Mouse (Mus musculus) left cerebral cortex, adult 9 months (tissue): ENCODE measurements around the gene Sult1a1.
"Not testable (repeated sequence)": the region's sequence is repeated elsewhere in the genome, so short reads cannot be mapped to it uniquely, and the experiment has no call there.

Experiments used
- DNase-seq, 2 experiments: peaks; one replicate each; pipeline ENCODE4 v3.0.0; 2022; ENCODE audit warnings: low spot score in 2 of 2

The Sult1a1 gene

DNA sequence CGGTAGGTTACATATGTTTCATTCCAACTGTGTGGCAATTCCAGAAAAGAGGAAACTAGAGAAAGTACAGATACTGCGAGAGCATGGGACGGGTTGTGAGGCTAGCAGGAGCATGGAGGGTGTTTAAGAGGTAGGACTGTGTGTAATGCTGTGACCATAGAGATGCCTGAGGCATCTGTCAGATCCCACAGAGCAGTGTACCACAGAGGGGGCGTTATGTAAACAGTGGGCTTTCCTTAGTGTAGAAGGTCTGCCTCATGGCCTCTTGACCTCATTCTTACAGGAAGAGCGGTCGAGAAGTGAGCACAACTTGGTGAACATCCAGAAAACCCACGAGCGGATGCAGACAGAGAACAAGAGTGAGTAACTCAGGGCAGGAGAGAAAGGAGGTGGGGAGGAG, 12.6 kb downstream of the Sult1a1 start:
- no peak for DNase-seq

DNA sequence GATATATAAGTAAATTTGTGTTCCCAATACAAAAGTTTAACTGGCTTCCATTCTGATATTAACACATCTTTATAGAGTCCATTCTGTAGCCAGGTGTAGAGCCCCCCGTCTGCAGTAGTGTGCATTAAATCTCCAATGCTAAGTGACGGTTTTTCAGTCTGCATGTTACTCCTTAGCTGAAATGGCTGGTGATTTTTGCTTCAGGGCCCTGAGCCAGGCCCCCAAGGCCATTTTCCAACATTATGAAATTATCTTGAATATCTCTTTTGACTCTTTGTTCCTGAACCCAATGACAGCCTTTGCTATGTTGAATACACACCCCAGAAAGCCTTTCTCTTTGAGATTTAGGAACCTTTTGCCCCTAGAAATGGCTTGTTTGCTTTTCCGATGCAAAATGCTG, 16.5 kb downstream of the Sult1a1 start:
- DNase-seq = no peak

DNA sequence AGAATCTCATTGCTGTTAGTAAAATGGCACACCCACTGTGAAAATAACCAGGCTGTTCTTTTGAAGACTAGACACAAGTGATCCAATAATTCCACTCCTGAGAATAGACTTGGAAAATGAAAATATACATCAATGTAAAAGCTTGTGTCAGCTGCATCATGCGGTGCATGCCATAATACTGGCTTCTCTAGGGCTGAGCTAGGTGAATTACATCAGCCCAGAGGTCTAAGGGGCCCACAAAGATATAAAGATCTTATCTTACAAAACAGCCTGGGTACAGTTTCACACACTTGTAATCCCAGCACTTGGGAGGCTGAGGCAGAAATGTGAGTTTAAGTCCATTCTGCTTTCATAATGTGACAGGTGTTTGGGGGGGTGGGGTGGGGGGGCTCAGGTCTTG, 18.7 kb downstream of the Sult1a1 start:
- DNase-seq = no peak

DNA sequence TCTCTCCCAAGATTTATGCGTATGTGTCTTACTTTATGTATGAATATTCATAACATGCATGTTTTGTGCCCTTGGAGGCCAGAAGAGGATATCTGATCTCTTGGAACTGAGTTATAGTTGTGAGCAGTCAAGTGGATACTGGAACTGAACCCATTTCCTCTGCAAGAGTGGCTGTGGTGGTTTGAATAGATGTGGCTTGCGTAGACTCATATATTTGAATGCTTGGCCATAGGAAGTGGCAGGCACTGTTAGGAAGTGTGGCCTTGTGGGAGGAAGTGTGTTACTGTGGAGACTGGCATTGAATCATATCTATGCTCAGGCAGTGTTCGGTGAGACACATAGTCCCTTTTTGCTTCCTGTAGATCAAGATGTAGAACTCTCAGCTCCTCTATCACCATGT, 20.5 kb downstream of the Sult1a1 start:
- no peak for DNase-seq

DNA sequence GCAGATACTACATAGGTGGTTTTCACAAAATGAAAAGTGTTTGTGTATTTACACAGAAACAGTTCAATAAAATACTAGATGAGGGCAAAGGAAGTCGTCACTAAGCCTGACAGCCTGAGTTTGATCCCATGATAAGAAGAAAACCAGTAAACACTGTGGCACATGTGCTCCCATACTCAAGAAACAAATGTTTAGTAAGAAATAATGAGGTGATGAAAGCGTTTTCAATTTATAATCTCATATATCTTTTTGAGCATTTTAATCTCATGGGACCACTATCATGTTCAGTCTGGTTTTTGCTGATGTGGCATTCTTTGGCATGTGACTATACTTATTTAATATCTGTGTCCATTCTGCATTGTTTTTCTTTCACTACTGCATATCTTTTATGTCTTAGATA, 22.2 kb downstream of the Sult1a1 start:
- DNase-seq = no peak

DNA sequence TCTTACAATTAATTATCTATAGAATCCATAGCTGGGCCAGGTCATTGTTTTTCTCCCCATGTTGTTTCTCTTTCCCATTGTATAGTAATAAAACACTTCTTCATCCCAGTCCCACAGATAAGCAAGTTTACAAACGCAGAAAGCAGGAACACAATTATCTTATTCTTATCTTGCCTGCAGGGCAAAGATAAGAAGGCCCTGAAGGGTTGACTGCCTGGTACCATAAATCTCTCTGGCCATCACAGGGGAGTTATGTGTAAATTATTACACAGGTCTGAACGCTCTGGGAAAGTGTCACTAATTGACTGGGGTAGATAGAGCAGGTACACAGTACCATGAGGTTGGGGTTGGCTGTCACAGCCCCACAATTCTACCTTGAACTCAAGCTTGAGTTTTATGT, 25.4 kb downstream of the Sult1a1 start:
- no peak for DNase-seq

DNA sequence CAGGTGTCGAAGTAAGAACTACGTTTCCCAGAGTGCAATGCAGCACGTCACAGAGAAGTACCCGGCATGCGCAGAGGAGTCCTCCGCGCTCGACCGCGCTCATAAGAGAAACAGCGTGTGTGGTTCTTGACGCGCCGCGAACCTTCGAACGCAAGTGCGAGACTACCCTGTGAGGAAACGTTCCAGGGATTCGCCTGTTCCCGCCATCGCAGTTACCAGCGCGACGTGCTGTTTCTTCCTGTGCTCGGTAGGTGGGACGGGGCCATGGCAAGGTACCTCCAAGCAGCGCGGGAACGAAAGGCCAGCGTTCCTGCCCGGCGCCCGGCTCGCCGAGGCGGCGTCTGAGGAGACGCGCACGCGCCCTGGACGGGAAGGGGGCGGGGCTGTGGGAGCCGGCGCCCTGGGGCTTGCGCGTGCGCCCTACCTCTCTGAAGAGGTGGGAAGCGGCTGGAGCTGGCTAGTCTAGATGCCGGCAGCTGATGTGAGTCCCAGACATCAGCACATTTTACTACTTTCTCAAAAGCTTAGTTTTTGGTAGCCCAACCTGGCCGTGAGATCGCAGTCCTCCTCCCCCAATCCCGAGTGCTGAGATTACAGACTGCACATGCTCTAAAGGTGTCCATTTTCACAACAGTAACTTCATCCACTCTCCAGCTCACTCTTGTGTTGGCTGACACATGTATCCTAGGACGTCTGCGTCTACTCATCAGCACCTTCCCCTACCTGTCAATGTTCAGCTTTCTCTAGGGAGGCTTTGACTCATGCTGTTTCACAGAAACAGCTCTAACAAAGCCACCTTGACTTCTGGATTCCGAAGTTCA, 26.8 kb downstream of the Sult1a1 start, which contains the start of gene Sgf29:
Sgf29 (plus strand) TSS at position 79 of the 821 bp plus-strand sequence.
- peak; percentile 81 to 92 for DNase-seq

DNA sequence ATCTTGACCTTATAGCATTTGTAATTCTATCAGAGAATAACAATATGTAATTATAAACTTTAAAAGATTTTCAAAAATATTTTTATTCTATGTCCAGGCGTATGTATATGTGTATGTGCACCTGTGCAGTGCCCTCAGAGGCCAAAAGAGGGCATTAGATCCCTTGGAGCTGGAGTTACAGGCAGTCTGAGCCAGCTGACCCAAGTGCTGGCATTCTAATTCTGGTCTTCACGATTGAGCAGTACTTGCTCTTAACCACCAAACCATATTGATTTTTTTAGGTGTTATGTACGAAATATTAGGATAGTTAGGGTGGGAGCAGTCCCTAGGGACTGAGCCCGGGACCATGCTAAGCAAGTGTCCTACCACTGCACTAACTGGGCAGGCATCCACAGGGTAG, 27.7 kb downstream of the Sult1a1 start:
- DNase-seq = no peak

DNA sequence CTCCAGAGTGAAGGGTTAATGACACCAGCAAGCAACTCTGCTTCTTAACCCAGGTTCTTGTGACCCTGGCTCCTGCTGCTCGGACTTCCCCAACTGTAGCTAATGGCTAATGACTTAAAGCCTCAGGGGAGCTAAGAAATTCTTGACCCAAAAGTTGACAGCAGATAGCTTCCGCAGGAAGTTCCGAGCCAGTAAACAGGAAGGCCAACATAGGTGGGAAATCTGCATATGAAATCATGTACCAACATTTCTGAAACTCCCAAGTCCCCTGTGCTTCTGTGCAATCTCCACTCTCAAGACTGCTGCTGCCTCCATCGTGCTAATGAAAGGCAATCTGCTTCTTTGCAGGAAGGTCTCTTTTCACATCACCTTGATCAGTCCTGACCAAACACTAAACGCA, 30.5 kb downstream of the Sult1a1 start:
- DNase-seq = no peak

DNA sequence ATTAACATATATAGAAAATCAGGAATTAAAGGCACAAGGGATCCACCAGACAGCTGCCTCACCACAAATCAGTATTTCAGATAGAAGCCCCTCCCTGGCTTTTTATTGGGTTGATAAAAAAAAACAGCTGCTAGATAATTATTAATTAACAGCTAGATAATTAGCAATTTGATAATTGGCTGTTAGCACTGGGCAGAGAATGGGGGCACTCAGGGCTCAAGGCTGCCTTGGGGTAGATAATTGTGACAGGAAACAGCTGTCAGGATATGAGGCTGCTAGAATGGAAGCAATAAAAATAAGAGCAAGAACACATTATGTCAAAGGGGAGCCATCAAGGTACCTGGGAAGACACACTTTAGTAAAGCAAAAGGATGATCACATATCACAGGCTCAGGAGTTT, 31.3 kb downstream of the Sult1a1 start:
- DNase-seq = no peak

DNA sequence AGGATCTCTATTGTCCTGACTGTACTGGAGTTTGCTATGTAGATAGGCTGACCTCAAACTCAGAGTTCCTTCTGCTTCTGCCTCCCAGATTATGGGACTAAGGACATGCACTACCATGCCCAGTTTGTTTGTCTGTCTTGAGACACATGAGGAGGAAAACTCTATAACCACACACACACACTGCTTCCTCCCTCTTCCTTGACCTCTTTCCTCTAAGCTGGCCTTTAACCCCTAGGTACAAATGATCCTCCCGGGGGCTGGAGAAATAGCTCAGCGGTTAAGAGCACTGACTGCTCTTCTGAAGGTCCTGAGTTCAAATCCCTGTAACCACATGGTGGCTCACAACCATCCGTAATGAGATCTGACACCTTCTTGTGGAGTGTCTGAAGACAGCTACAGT, 31.9 kb downstream of the Sult1a1 start:
- DNase-seq = no peak

DNA sequence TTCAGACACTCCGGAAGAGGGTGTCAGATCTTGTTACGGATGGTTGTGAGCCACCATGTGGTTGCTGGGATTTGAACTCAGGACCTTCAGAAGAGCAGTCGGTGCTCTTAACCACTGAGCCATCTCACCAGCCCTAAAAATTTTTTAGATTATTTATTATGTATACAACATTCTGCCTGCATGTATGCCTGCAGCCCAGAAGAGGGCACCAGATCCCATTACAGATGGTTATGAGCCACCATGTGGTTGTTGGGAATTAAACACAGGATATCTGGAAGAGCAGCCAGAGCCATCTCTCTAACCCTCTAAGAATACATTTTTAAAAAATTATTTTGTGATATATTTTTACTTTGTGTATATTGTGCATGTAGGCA, 33.0 kb downstream of the Sult1a1 start:
- DNase-seq = not testable (repeated sequence)

DNA sequence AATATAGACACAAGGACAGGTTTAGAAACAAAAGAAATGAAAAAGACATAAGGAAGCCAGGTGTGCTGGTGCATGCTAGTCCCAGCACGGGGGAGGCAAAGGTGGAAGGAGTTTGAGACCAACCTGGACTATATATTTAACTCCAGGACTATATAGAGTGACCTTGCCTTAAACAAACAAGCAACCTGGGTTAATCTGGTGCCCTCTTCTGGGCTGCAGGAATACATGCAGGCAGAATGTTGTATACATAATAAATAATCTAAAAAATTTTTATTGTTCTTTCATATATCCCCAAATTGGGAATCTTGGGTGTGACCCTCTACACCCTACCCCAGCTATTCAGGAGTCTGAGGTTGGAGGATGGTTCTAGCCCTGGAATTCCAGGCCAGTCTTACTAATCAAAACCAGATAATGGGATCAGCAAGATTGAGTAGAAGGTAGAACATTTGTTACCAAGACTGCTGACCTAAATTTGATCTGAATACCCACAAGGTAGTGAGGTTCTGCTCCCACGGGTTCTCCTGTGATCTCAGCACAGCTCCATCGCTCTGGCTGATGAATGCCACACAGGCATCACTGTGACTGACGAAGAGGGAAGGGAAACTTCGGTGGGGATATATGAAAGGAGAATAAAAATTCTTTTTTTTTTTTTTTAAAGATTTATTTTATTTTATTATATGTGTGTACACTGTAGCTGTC, 33.5 kb downstream of the Sult1a1 start:
- no peak for DNase-seq

DNA sequence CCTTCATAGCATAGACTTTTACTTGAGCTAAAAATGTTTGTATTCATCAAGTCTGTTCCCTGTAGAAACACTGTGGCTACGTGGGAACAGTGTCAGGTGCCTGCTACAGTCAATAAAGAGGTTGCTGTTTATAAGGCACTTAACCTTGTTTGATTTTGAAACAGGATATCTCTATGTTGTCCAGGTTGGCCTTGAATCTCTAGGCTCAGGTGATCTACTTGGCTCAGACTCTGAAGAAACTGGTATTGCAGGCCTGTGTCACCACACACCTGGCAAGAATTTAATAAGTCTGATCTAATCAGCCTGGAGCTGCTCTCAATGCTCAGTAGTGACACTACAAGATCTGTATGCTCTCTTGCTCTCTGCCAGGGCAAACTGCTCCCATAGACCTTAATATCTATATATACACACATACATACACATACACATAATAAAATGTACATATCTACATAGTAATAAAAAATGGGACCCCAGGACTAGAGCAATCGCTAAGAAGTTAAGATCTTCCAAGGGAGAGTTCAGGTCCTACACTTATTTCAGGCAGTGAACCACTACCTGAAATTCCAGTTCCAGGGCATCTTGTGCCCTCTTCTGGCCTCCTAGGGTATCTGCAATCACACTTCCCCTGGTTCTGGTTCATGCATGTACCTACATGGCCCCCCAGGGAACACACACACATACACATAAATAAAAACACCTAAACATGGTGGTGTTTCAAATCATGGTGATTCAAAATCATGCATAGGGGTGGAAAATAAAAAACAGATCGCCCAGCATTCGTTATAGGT, 39.3 kb downstream of the Sult1a1 start:
- peak in 1 of 2 experiments; percentile 15 for DNase-seq

DNA sequence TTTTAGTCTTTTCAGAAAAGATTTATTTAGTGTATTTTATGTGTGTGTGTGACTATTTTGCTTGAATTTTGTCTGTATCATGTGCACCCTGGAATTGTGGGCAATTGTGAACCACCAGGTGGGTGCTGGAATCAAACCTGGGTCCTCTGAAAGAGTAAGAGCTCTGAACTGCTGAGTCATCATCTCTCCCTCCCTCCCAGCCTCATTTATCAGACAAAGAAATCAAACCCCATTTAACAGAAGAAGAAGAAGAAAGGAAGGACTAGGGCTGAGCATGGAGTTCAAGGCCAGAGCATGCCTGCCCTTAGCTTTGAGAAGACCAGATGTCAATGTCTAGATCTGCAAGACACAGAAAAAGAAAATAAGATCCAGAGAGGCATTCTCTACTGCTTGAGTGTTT, 40.9 kb downstream of the Sult1a1 start:
- DNase-seq = no peak

DNA sequence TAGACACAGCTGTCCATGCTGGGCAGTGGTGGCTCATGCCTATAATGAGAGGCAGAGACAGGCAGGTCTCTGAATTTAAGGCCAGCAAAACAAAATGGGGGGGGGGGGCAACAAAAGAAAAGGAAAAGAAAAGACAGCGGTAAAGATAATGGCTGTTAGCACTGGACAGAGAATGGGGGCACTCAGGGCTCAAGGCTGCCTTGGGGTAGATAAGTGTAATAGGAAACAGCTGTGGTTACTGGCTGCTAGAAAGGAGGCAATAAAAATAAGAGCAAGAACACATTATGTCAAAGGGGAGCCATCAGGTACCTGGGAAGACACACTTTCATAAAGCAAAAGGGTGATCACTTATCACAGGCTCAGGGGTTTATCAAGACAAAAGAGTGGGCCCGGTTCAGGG, 43.8 kb downstream of the Sult1a1 start:
- no peak for DNase-seq

DNA sequence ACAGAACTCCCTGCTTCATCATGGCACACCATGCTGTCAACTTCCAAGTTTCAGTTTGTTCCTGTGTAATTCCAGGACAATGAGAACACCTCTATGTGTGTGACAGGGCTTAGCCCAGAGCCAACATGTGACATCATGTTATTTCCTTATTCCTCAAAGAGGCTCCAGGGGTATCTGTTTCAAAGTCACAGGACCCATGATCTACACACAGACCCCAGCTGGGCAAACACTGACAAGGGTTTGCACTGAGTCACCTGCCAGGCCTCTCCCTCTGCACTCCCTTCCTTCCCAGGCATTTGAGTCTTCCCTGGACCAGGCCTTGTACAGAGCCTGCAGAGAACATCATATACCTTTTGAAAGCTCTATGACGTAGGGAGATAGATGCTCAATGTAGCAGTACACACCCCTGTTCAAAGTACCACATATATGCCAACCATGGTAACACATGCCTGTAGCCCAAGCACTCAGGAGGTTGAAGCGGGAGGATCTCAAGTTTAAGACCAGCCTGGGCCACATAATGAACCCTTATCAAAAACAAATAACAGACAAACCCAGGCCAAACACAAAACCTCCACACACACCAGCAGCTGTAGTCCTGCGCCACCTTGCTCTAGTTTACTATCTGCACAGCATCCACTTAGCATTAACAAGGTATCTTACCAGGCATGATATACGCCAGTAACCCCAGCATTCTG, 45.3 kb downstream of the Sult1a1 start, which contains the start of gene Nupr1:
Nupr1 (minus strand) TSS at position 38 of the 695 bp plus-strand sequence.
- no peak for DNase-seq

DNA sequence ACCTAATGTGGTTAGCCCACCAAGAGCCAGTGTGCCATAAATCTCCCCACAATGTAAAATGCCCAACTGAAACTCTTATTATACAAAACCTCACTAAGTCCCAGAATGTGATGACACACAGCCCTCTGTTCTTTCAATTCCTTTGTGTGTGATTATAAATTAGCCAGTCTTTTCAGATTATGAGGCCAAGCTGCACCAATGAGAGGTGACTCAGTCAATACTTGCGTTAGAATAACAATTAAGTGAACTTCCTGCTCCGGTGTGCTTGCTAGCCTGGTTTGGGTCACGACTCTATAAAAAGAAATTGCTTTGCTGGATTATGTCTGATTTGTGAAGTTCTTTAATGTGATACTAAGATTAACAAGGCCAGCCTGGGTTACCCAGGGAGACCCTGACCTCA, 46.3 kb downstream of the Sult1a1 start:
- no peak for DNase-seq

DNA sequence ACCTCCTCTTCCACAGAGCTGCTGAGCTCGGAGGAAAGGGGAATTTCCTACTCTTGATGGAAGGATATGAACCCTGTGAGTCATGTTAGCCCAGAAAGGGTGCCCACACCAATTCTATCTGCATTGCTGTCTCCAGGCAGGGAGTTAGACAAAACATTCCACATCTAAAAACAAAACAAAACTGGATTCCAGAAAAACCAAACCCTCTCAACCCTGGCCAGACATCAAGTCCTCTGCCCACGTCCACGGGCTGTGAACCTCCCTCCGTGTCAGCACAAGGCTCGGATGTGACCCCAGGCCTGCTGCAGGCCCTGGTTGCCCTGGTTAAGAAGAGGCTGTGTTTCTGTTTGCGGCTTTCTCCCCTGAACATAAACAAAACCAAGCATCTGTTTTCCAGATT, 48.1 kb downstream of the Sult1a1 start:
- no peak for DNase-seq

DNA sequence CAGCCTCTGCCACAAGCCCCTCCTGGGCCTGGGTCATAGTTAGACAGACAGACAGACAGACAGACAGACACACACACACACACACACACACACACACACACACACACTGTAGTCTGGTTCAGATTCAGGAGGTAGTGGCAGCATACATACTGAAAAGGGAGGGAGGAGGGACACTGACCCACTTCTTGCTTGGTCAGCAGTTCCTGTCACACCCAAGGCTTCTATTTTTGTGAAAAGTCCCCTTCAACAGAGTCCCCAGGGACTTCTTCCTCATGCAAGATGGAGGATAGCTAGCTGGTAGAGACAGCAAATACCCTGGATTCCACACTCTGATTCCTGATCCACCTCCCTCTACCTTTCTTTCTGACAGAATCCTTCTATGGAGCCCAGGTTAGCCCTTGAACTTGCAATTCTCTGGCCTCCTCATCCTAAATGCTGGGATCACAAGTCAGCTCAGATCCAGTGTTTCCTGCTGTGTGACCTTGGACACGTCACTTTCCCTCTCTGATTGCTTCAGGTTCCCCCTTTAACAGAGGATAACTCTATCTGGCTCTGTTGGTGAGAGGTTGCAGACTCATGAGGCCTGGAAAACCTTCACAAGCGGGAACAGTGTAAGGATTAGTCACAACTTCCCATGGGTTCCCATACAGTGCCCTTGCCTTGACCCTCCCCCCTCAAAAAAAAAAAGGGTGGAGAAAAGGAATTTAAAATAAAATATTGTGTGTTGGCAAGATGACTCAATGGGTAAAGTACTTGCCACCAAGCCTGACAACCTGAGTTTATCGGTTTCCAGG, 50.2 kb downstream of the Sult1a1 start:
- DNase-seq = no peak

DNA sequence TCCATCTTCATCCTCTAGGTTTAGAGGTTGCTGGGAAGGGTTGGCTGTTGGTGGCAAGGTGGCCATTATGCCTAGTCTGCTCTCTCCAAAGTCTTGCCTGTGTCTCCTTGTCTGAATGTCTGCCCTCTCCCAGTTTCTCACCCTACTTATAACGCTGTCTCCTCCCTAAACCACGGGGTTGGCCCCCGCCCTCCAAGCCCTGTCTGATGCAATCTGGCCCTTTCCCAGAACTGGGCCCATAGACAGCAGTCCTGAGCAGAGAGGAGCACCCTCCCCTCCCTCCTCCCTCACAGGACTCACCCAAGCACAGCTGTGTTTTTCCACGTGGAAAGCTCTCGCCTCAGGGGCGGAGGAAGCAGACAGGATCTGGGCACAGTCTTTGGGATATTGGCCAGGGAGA, 50.9 kb downstream of the Sult1a1 start:
- peak in 1 of 2 experiments; percentile 52 for DNase-seq
